Mouse (Mus musculus): ENCODE results near the gene Sh3bp5l. TPM values are rescaled to one million over a fixed set of nuclear protein-coding genes. Genes with fewer than 3 reads are reported as not detected.

Gene Sh3bp5l
- polyA plus RNA-seq, 1 experiment from 2014 or later, result 56.6 TPM

DNA sequence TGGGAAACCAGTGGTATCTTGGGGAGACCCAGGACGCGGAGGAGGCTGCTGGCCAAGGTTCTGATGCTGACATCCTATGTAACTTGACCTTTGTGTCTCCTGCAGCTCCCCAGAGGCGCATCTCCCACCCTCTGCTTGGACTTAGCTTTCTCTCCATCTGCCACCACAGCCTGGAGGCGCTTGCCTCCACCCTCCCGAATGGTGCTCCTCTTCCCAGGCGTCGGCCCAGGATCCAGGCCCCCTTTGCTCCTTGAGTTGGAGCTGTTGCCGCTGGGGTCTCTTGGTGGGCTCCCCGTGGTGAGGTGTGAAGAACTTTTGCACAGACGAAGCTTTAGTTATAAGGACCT is 598 bp downstream of the Sh3bp5l start:
- Histone ChIP-seq H3K36me3 (ENCODE audit: control insufficient read depth, insufficient read depth) (peaks cover 13% of the 10 kb centered on the region), H3K9ac (replicated peaks; ENCODE audit: low read depth, low read length) (peak overlapping the region; percentile 80), H3K4me3 (replicated peaks; ENCODE audit: low read length) (peak overlapping the region; percentile 92), H3K4me2 (ENCODE audit: low read length) (peak overlapping the region; percentile 95), H3K9me3 (ENCODE audit: control insufficient read depth, low read length) (no peaks in the 10 kb centered on the region), H3K27ac (ENCODE audit: low read length) (no peak overlapping the region), H3K4me1 (replicated peaks; ENCODE audit: control insufficient read depth, insufficient read depth, low read length) (peaks cover 34% of the 10 kb centered on the region), H3K27me3 (replicated peaks; ENCODE audit: control insufficient read depth, insufficient read depth, low read length) (no peaks in the 10 kb centered on the region)
- peak; percentile 4; the same call in 1 of the 2 replicates for ATAC-seq
- 16% methylated on average over 10 of the region's 10 CpGs for WGBS

DNA sequence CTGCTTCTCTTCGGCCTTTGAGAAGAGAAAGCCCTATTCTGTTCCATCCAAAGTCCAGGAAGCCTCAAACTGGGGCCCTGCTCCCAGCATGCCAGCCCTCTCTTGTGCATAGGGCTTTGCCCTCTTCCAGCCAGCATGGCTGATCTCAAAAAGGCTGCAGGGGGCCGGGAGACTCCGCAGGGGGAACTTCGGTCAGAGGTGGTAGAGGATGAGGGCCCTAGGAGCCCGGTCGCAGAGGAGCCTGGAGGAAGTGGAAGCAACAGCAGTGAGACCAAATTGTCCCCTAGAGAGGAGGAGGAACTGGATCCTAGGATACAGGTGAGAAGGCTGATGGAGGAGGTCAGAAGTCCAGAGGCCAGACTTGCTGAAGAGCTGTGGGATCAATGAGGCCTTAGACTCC is 1.0 kb downstream of the Sh3bp5l start:
- Histone ChIP-seq H3K9ac (replicated peaks; ENCODE audit: low read depth, low read length) (peak overlapping the region; percentile 80; the same call in 1 of the 2 replicates), H3K27ac (ENCODE audit: low read length) (no peak overlapping the region), H3K27me3 (replicated peaks; ENCODE audit: control insufficient read depth, insufficient read depth, low read length) (no peaks in the 10 kb centered on the region), H3K36me3 (ENCODE audit: control insufficient read depth, insufficient read depth) (peaks cover 16% of the 10 kb centered on the region), H3K9me3 (ENCODE audit: control insufficient read depth, low read length) (no peaks in the 10 kb centered on the region), H3K4me2 (ENCODE audit: low read length) (peak overlapping the region; percentile 95), H3K4me1 (replicated peaks; ENCODE audit: control insufficient read depth, insufficient read depth, low read length) (peaks cover 34% of the 10 kb centered on the region), H3K4me3 (replicated peaks; ENCODE audit: low read length) (peak overlapping the region; percentile 92)
- ATAC-seq, result no peak
- WGBS, result 84% methylated on average over 6 of the region's 6 CpGs

DNA sequence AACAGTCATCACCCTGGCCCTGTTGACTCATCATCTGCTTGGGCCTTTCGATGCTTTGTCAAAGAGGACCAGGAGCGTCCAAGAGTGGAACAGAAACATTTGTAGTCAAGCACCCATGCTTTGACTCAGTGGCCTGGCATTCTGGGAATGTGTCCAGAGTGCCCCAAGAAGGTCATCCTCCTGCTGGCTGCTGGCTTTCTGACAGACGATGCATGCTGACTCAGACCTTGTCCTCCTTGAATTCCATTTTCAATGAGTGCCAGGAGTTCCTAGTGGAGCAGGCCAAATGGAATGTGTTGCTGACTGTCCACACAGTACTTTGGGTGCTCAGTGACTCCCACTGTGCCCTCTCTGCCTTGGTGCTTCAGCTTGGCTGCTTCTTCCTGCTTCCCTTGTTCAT is 4.2 kb downstream of the Sh3bp5l start:
- Histone ChIP-seq H3K36me3 (ENCODE audit: control insufficient read depth, insufficient read depth) (peaks cover 21% of the 10 kb centered on the region), H3K4me3 (replicated peaks; ENCODE audit: low read length) (no peak overlapping the region), H3K27me3 (replicated peaks; ENCODE audit: control insufficient read depth, insufficient read depth, low read length) (no peaks in the 10 kb centered on the region), H3K27ac (ENCODE audit: low read length) (no peak overlapping the region), H3K9ac (replicated peaks; ENCODE audit: low read depth, low read length) (no peak overlapping the region), H3K4me2 (ENCODE audit: low read length) (no peak overlapping the region), H3K9me3 (ENCODE audit: control insufficient read depth, low read length) (no peaks in the 10 kb centered on the region), H3K4me1 (replicated peaks; ENCODE audit: control insufficient read depth, insufficient read depth, low read length) (peaks cover 23% of the 10 kb centered on the region)
- WGBS, result 73% methylated on average over 3 of the region's 3 CpGs
- ATAC-seq, result no peak

DNA sequence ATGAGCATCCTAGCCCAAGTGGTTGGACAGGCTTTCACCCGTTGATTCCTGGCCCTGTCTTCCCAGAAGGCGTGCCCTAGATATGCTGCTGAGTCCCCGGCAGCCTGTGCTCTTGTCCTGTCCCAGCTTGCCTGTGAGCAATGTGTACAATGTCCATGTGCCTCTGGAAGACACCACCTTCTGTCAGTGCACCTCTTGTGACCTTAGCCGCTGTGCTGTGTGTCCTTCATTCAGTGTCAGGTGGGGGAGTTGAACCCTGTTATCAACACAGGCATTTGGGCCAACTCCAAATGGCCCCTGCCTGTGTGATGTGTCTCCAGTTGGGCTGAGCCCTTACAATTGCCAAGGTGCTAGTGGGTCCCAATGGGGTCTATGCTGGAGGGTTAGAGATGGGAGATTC is 16.2 kb downstream of the Sh3bp5l start:
- H3K4me2 ChIP-seq (ENCODE audit: low read length), result no peak overlapping the region
- H3K36me3 ChIP-seq (ENCODE audit: control insufficient read depth, insufficient read depth), result peaks cover 20% of the 10 kb centered on the region
- no peaks in the 10 kb centered on the region for H3K9me3 ChIP-seq (ENCODE audit: control insufficient read depth, low read length)
- H3K27ac ChIP-seq (ENCODE audit: low read length), result no peak overlapping the region
- H3K9ac ChIP-seq (replicated peaks; ENCODE audit: low read depth, low read length), result no peak overlapping the region
- no peaks in the 10 kb centered on the region for H3K4me1 ChIP-seq (replicated peaks; ENCODE audit: control insufficient read depth, insufficient read depth, low read length)
- no peak overlapping the region for H3K4me3 ChIP-seq (replicated peaks; ENCODE audit: low read length)
- no peaks in the 10 kb centered on the region for H3K27me3 ChIP-seq (replicated peaks; ENCODE audit: control insufficient read depth, insufficient read depth, low read length)
- no peak for ATAC-seq
- 97% methylated on average over 4 of the region's 4 CpGs for WGBS

DNA sequence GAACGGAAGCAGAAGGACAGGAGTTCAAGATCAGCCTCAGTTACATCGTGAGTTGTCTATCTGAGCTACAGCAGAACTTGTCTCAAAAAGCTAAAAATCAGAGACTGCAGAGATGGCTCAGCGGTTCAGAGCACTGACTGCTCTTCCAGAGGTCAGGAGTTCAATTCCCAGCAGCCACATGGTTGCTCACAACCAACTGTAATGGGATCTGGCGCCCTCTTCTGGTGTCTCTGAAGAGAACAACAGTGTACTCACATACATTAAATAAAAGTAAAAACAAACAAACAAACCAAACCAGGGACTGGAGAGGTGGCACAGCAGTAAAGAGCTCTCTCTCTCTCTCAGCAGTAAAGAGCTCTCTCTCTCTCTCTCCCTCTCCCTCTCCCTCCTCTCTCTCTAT is 20.1 kb downstream of the Sh3bp5l start:
- no peak for ATAC-seq
- Histone ChIP-seq H3K27me3 (replicated peaks; ENCODE audit: control insufficient read depth, insufficient read depth, low read length) (no peaks in the 10 kb centered on the region), H3K9me3 (ENCODE audit: control insufficient read depth, low read length) (no peaks in the 10 kb centered on the region), H3K4me2 (ENCODE audit: low read length) (no peak overlapping the region), H3K4me1 (replicated peaks; ENCODE audit: control insufficient read depth, insufficient read depth, low read length) (no peaks in the 10 kb centered on the region), H3K27ac (ENCODE audit: low read length) (no peak overlapping the region), H3K9ac (replicated peaks; ENCODE audit: low read depth, low read length) (no peak overlapping the region), H3K36me3 (ENCODE audit: control insufficient read depth, insufficient read depth) (peaks cover 14% of the 10 kb centered on the region), H3K4me3 (replicated peaks; ENCODE audit: low read length) (no peak overlapping the region)
- 75% methylated on average over 4 of the region's 4 CpGs for WGBS

DNA sequence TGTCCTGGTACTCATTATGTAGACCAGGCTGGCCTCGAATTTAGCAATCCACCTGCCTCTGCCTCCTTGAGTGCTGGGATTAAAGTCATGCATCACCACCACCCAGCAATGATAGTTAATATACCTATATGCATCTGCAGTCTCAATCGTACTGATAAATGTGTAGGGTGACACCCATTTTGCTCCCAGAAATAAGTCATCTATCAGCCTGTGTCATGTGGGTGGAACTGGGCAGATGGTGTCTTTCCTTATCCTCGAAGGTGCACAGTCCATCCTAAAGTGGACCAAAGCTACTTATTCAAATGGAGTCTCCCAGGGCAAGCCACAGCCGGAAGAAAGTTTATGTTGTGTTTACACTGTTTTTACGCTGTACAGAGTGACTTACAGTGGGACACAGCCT is 20.7 kb downstream of the Sh3bp5l start:
- WGBS, result 90% methylated on average over 5 of the region's 5 CpGs
- ATAC-seq, result no peak

DNA sequence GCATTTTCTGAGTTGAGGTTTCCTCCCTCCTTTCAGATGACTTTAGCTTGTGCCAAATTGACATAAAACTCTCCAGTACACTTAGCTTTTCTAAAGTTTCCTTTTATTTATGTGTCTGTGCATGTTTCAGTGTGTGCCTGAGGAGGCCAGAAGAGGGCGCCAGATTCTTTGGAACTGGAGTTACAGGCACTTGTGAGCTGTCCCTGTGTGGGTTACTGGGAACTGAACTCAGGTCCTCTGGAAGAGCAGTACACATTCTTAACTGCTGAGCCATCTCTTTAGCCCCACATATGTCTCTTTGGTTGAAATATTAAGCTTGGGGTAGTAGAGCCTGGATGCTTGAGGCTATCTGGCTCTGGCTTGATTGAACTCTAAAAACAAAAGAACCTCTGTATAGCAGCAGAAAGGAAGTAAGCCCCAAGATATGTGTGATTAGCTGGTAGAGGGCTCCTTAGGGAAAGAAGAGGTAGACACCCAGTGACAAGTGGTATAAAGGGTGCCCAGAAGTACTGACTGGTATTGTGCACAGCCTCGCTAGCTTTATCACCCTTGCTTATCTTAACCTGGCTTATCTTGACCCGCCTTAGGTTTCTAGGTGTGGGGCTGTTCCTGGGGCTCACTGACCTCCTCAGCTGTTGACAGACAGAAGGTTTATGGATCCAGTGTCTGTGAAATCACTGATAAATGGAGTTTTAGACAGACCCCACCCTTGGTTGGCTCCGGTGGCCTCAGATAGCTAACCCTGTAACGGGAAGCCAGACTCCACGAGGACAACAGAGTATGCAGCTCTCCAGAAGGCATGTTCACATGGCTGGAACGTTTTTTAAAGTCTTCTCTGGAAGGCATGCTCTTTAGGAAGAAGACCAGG is 22.4 kb downstream of the Sh3bp5l start:
- ATAC-seq, result no peak
- Histone ChIP-seq H3K9ac (replicated peaks; ENCODE audit: low read depth, low read length) (no peak overlapping the region), H3K36me3 (ENCODE audit: control insufficient read depth, insufficient read depth) (no peaks in the 10 kb centered on the region), H3K27ac (ENCODE audit: low read length) (no peak overlapping the region), H3K27me3 (replicated peaks; ENCODE audit: control insufficient read depth, insufficient read depth, low read length) (no peaks in the 10 kb centered on the region), H3K4me1 (replicated peaks; ENCODE audit: control insufficient read depth, insufficient read depth, low read length) (no peaks in the 10 kb centered on the region), H3K4me2 (ENCODE audit: low read length) (no peak overlapping the region), H3K9me3 (ENCODE audit: control insufficient read depth, low read length) (no peaks in the 10 kb centered on the region), H3K4me3 (replicated peaks; ENCODE audit: low read length) (no peak overlapping the region)
- WGBS, result 70% methylated on average over 7 of the region's 7 CpGs

More for the DNA sequence above, 20.7 kb downstream of the Sh3bp5l start:
- Histone ChIP-seq H3K4me2 (ENCODE audit: low read length) (no peak overlapping the region), H3K9ac (replicated peaks; ENCODE audit: low read depth, low read length) (no peak overlapping the region), H3K27ac (ENCODE audit: low read length) (no peak overlapping the region), H3K9me3 (ENCODE audit: control insufficient read depth, low read length) (no peaks in the 10 kb centered on the region), H3K4me1 (replicated peaks; ENCODE audit: control insufficient read depth, insufficient read depth, low read length) (no peaks in the 10 kb centered on the region), H3K4me3 (replicated peaks; ENCODE audit: low read length) (no peak overlapping the region), H3K36me3 (ENCODE audit: control insufficient read depth, insufficient read depth) (peaks cover 10% of the 10 kb centered on the region), H3K27me3 (replicated peaks; ENCODE audit: control insufficient read depth, insufficient read depth, low read length) (no peaks in the 10 kb centered on the region)

DNA sequence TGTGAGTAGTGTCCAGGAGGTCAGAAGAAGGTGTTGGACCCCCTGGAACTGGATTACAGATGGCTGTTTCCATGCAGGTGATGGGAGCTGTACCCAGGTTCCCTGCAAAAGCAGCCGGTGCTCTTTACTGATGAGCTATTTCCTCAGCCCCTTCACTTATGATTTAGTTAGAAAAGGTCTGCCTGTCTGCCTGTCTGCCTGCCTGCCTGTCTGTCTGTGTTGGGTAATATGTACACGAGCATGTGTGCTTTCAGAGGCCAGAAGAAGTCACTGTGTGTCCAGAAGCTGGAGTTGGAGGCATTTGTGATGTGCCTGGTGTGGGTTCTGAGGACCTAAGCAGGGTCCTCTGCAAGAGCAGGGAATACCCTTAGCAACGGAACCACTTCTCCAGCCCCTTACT is 23.2 kb downstream of the Sh3bp5l start:
- no peak overlapping the region for H3K27ac ChIP-seq (ENCODE audit: low read length)
- 78% methylated on average over 3 of the region's 3 CpGs for WGBS
- H3K9me3 ChIP-seq (ENCODE audit: control insufficient read depth, low read length), result no peaks in the 10 kb centered on the region
- H3K4me1 ChIP-seq (replicated peaks; ENCODE audit: control insufficient read depth, insufficient read depth, low read length), result no peaks in the 10 kb centered on the region
- H3K4me3 ChIP-seq (replicated peaks; ENCODE audit: low read length), result no peak overlapping the region
- H3K27me3 ChIP-seq (replicated peaks; ENCODE audit: control insufficient read depth, insufficient read depth, low read length), result no peaks in the 10 kb centered on the region
- no peaks in the 10 kb centered on the region for H3K36me3 ChIP-seq (ENCODE audit: control insufficient read depth, insufficient read depth)
- no peak overlapping the region for H3K9ac ChIP-seq (replicated peaks; ENCODE audit: low read depth, low read length)
- H3K4me2 ChIP-seq (ENCODE audit: low read length), result no peak overlapping the region
- no peak for ATAC-seq

DNA sequence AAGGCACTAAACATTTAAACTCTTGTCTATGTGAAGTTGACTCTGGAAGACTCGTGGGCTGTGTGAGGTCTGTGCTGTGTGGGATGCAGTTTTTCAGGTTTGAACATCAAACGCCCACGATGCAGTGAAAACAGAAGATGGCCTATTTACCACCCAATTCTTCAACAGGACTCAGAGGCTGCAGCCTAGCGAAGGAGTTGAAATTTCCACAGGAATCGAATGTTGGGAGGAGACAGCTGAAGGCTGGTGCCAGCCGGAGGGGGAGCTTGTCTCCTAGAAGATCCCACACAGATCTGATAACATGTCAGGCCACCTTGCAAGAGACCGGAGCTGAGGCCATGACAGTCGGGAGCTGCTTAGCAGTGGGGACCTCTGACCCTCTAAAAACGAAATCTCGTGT is 24.0 kb downstream of the Sh3bp5l start:
- H3K4me1 ChIP-seq (replicated peaks; ENCODE audit: control insufficient read depth, insufficient read depth, low read length), result no peaks in the 10 kb centered on the region
- 79% methylated on average over 10 of the region's 10 CpGs for WGBS

More for the DNA sequence above, 24.0 kb downstream of the Sh3bp5l start:
- H3K36me3 ChIP-seq (ENCODE audit: control insufficient read depth, insufficient read depth), result no peaks in the 10 kb centered on the region
- H3K27ac ChIP-seq (ENCODE audit: low read length), result no peak overlapping the region
- no peak for ATAC-seq
- H3K4me2 ChIP-seq (ENCODE audit: low read length), result no peak overlapping the region
- H3K9me3 ChIP-seq (ENCODE audit: control insufficient read depth, low read length), result no peaks in the 10 kb centered on the region
- no peak overlapping the region for H3K4me3 ChIP-seq (replicated peaks; ENCODE audit: low read length)
- H3K27me3 ChIP-seq (replicated peaks; ENCODE audit: control insufficient read depth, insufficient read depth, low read length), result no peaks in the 10 kb centered on the region
- no peak overlapping the region for H3K9ac ChIP-seq (replicated peaks; ENCODE audit: low read depth, low read length)

All from forebrain, embryonic 16.5 days (tissue).